Mouse (Mus musculus): ENCODE data around the gene Eps8l2.

Gene Eps8l2

DNA sequence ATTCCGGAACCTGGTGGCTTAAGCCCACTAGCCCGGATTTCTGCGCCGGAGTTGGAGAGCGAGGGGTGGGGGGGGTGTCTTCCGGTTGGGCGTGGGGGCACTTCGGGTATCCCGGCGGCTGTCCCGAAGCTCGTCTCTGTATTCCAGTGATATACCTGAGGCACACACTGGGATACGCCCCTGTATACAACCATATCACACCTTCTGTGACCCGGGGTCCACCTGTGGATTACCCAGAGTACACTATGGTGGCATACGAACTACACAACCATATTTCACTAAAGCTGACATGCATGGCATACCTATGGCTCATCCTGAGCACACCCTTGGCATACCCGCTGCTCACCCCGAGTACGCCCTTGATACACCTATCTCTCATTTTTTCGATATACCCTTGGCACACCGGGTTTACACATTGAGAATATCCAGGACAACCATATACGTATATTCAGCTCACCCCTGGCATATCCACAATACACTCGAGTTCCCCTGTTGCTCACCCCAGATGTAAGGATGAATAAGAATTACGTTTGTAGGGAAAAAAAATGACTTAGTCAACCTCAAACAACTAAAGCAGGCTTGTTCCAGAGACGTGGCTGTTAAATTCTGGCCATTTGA, 10.2 kb upstream of the Eps8l2 start:
- intact Hi-C loops (cut with DNase I), result no loop called here

DNA sequence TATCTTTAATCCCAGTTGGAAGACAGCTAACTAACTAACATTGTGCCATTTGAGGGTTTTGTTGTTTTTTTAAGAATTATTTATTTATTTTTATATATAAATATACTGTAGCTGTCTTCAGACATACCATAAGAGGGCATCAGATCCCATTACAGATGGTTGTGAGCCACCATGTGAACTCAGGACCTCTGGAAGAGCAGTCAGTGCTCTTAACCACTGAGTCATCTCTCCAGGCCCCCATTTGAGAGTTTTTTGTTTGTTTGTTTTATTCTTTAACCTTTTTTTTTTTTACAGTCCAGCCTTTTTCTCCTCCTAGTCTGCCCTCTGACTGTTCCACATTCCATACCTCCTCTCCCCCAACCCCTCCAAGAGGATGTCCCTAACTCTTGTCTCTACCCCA, 8.0 kb upstream of the Eps8l2 start:
- intact Hi-C loops (cut with DNase I), result no loop called here

DNA sequence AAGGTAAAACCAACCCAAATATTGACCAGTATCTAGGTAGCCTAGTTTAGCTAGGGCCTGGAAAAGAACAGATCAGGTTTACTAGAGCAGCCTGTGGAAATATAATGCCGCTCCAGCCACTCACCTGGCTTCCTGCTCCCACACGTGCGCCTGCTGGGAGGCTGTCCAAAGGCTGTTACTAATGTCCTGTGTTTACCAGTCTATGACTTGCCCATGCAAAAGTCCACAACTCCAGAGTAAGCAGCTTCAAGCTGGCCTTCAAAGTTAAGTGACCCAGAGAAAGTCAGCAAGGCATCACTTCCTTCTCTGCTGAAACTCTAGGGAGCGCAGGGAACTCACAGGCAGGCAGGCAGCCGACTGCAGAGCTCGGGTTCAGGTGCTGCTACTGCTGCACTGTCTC, 6.7 kb upstream of the Eps8l2 start:
- intact Hi-C loops (cut with DNase I), result no loop called here

DNA sequence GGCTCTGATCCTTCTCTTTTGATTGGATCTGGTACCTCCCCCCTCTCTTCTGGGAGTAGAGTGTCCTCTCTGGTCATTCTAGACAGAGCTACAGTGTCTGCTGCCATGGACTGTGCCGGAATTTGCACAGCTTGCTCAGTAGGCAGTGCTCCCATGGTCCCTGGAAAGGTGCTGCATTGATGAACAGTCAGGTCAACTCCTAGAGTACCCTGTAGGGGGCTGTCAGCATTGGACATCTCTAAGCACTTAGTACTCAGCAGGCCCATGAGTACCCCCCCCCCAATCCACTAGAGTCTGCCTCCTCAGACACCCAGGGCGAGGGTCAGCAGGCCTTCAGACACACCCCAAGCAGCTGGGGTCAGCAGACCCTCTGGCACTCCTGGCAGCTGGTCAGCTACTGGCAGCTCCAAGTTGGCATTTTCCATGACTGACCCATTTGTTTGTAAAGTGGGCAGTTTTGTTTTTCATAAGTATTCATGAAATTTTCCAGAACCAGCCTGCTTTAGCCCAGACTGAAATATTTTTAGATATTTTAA, 3.6 kb upstream of the Eps8l2 start:
- intact Hi-C loops (cut with DNase I), result no loop called here

DNA sequence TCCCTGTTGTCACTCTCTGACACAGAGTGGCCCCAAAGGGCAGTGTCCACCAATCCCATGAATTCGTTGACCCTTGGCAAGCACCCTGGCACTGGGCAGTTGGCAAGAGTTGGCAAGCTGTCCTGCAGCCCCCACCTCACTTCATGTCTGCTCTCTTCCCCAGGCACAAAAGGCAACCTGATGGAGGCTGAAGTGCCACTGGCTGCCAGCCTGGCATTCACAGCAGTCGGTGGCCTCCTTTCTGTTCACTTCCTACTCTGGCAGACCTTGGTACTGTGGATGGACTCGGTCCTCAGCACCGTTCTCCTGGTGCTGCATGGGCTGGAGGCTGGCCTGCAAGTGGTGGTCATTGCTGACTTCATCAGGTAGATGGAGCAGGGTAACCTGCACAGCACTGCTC, 3.0 kb upstream of the Eps8l2 start:
- intact Hi-C loops (cut with DNase I), result no loop called here

DNA sequence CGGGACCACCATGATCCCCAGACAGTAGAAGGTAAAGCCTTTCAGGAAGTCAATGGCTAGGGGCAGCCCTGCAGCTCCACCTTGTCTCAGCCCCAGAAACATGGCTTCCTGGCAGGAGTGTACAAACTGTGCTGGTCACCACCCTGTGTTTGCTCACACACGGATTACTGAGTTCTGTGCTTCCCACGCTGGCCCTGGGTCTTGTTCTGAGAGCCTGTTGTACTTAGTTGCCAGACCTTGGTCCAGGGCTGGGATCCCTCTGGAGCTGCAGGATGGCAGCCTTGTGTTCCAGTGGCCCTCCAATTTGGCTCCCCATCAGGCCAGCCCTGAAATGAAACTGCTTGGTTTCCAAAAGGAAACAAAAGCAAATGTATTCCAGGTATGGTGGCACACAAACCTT, 2.4 kb upstream of the Eps8l2 start:
- intact Hi-C loops (cut with DNase I), result no loop called here

DNA sequence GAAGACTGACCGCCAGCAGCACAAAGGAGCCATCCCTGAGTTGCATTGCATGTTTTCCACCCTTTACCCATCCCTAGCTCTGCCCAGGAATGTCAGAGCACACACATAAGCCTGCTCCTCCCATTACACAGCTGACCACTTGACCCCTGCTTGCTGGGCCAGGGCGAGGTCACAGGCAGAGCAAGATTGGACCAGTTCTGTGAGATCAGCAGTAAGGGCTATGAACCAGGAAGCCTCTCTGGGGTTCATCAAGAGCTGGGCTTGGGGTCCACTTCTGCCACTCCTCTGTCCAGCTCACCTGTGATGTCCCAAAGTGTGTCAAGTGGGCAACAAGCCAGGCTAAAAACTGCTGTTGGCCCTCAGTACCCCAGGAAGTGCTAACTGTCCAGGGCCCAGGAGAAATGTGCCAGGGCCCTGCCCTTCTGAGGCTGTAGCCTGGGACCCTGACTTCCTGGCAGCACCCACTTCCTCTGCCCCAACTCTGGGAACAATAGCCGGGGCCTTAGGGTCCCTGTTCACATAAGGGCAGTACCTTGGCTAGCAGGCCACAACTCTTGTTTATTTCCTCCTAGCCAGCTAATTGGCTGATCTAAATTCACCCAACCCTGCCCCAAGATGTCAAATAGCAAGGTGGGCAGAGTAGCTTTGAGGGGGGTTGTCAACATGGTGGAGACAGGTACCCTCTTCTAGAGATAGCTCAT, 814 bp upstream of the Eps8l2 start:
- intact Hi-C loops (cut with DNase I), result no loop called here

DNA sequence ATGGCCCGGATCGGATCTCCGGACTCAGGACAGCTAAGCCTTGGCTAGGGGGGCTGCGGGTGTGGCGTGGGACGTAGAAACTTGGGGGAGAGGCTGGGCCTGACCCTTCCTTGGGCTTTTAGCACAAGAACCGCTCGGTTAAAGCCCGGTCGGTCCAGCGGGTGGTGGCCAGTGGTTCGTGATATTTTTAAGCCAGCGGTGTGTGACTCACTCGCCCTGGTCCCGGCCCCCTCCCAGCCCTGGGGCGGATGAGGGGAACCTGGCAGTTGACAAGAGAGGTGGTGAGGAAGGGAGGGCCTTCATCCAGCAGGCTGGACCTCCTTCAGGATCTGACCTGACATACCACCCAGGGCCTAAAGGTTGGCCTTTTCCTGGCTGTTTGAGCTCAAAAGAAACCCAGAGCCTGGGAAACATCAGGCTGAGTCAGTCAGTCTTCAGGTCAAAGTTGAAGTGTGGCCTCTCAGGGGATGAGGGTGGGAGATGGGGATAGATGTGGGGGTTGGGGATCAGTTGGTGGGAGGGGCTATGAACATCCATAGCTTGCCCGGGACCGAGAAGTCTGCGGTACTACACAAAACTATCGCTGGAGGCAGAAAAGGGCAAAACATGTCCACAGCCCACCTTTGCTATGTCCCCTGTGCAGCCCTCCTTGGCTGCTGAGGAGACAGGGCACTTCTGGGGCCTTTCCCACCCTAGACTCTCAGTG, 688 bp downstream of the Eps8l2 start:
- intact Hi-C loops (cut with DNase I), result no loop called here

DNA sequence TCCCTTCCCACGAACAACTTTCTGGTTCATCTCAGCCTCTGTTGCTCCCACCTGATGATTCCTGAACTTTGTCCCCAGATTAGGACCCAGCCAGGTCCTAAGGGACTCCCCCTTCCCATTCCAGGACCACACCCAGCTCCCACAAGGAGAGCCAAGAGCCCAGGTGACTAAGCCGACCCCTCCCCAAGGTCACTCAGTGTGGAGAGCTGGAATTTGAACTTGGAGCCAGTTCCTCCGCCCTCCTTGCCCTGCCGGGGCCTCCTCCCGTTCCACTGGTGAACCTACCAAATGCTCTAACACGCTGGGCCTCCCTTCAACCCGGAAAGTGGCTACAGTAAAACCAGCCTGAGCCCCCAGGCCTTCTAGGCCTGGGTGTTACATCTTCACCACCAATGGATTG, 1.3 kb downstream of the Eps8l2 start:
- intact Hi-C loops (cut with DNase I), result no loop called here

DNA sequence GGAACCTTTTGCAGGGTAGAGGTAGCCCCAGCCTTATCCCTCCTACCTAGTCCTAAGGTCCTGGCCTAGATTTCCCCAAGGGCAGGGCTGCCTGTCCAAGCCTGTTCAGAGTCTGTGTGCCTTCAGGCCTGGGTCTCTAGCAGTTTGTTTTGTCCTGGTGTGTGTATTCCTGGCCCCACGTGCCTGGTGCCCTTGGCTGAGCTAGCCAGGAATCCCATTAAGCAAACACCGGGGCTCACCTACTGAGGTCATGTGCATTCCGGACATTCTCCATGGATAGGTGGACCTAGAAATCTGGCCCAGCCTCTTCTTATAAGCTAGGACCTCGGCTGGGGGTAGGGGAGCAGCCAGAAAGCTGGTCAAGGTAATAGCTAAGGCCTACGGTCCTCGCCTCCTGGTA, 1.8 kb downstream of the Eps8l2 start:
- intact Hi-C loops (cut with DNase I), result no loop called here

DNA sequence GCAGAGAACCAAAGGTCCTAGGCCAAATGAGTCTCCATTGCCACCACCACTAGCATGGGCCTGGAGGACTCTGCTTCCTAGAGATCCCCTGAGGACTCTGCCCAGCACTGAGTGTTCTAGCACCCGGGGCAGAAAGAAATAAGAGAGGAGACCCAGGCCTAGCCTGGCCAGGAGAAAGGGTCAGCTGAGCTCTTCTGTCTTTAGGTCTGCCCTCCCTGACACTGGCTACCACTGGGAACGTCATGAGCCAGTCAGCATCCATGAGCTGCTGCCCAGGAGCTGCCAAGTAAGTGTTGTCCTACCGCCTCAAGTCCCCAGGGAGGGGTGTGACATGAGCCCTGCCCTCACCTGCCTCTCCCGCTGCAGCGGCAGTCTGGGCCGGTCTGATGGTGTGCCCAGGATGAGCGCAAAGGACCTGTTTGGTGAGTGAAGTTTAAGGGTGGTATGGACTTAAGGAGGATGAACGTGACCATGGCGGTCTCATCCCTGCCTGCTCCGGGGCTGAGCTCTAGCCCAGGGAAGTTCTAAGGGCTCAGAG, 3.1 kb downstream of the Eps8l2 start:
- intact Hi-C loops (cut with DNase I), result no loop called here

DNA sequence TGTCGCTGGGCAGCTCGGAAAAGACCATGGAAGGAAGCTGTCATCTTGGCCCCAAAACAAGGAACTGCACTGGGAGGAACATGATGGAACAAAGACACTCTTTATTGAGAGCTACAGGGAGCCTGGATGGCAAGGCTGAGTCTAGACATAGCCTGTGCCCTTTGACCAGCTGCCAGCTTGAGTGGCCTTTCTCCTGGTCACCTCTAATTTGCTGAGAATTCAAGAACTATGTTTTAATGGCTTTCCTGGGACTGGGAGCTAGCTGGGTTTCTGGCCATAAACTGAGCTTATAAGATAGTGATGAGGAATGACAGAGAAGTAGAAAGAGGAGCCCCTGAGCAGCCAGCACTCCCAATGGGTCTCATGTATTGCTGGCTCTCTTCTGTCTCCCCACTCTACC, 4.5 kb downstream of the Eps8l2 start:
- intact Hi-C loops (cut with DNase I), result no loop called here

DNA sequence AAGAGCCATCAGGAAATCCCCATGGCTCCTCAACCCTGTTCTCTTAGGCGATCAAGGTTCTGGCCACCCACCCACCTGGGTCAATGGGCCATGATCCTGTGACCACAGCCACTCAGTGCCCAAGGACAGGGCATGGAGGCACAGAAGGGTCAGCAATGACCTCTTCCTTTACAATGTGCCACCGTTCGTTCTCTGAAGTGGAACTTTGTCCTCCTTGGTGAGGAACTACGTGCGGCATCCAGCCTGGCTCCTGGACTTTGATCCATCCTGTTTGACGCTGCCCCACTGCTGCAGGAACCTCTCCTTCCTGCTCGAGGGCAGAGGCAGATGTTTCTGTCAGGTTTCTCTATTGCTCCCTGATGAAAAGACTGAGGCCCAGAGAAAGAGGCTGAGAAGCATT, 5.0 kb downstream of the Eps8l2 start:
- intact Hi-C loops (cut with DNase I), result no loop called here

DNA sequence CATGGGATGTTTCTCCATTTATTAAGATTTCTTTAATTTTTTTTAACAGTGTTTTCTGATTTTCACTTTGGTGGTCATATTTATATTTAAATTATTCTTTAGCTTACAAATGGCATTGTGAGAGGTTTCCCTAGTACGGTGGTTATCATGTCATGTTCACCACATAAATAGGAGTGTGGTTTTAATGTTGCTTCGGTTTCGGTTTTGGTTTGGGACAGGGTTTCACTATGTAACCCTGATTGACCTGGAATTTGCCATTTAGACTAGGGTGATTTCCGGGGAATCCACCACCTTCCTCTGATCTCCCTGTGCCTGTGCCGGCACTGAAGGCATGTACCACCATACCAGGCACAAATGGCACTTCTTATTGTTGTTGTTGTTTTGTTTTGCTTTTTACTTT, 6.1 kb downstream of the Eps8l2 start:
- intact Hi-C loops (cut with DNase I), result no loop called here

DNA sequence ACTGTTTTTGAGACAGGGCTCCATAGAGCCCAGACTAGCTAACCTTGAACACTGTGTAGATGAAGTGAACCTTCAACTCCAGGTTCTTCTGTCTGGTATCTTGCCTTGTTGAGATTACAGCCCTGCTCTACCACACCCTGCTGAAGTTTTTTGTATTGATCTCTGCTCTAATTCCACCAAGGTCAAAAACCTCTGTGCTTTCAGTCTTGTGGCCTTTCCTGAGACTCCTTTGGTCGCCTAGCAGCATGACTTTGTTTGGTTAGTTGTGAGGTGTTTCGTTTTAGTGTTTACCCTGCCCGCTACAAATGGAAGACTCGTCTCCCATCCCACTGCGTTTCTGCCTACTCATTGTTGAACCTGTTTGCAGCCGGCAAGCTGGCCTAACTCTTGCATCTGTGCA, 12.4 kb downstream of the Eps8l2 start:
- intact Hi-C loops (cut with DNase I), result no loop called here

DNA sequence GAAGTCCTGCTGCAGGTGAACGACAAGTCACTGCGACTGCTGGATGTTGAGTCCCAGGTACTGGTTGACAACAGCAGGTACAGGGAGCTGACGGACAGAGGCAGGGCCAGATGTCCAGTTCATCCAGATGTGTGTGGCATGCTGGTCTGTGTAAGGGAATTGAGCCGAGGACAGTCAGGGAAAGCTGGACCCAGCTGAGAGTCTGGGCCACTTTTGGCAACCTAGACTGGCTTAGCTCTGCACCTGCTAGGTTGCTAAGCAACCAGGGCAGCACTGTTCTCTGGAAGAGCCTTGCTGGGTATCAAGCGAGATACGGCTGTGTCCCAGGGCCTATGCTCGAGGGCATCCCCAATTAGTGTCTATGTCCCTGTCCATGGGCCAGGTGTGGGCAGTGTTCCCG, 16.4 kb downstream of the Eps8l2 start:
- intact Hi-C loops (cut with DNase I), result no loop called here

DNA sequence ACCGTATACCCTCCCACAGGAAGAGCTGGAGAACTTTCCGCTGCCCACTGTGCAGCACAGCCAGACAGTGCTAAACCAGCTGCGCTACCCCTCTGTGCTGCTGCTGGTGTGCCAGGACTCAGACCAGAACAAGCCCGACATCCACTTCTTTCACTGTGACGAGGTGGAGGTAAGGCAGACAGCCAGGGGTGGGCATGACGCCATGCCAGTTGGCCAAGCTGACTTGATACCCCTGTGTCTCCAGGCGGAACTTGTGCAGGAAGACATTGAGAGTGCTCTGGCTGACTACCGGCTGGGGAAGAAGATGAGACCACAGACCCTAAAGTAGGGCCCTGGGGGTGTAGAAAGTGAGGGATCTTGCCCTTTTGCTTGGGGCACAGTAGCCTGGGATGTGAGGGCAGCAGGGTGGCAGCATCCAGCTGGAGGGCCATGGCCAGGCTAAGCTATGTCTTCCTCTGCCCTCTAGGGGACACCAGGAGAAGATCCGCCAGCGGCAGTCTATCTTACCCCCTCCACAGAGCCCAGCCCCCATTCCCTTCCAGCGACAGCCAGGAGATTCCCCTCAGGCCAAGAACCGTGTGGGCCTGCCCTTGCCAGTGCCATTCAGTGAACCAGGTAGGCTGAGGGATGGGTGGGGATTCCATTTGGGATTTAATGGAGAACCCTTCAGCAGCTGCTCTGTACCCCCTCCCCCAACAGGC, 17.1 kb downstream of the Eps8l2 start:
- intact Hi-C loops (cut with DNase I), result no loop called here

DNA sequence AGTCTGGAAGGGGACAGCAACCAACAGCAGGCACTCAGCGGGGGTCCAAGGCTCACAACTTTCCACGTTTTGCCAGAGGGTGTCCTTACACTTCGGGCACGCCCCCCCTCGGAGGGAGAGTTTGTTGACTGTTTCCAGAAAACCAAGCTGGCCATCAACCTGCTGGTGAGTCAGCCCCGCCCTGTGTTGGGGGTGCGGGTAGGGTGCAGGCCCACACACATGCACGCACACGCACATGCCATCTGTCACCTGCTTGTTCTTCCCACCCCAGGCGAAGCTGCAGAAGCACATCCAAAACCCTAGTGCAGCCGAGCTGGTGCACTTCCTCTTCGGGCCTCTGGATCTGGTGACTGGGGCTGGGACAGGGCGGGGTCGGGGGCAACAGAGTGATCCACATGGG, 18.3 kb downstream of the Eps8l2 start:
- intact Hi-C loops (cut with DNase I), result no loop called here

DNA sequence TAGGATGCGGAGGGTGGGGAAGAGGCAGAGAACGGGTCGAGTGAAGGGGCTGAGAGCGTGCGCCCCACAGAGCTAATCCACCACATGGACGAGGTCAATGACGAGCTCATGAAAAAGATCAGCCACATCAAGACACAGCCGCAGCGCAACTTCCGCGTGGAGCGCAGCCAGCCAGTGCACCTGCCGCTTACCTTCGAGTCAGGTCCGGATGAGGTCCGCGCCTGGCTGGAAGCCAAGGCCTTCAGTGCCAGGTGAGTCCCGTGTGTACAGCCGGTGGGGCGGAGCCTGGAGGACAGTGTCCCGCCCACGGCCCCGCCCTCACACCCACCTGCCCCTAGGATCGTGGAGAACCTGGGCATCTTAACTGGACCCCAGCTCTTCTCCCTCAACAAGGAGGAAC, 22.8 kb downstream of the Eps8l2 start:
- intact Hi-C loops (cut with DNase I), result loop anchor here (5.0 to 10.0 kb wide), 3 partner anchors 97 to 267 kb away; partner anchors contain the start of genes Irf7 and Phrf1

DNA sequence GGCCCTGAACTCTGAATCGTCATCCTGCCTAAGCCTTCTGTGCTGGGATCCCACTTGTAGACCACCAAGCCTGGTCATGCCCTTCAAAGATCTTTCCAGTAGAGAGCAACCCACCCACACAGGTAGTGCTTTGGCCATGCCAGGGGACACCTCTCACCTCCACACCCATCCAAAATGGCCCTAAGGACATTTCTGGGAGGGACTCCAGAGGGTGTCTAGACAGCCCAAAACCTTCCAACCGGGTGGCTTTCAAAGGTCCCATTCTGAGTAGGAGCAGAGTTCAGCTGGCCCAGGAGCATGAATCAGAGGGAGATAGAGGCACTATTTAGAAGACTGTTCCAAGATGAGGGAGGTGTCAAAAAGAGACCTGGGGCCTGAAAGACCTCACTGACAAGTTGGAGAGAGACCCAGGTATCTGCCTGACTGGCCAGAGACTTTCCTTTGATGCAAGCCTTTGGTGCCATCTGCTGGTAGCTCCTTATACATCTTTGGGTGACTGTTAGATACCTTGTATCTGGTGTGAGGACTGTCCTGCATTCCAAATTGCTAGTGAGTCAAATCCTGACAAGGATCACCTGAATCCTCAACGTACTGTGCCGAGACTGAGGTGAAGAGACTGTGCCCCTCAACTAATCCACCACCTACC, 24.5 kb downstream of the Eps8l2 start:
- intact Hi-C loops (cut with DNase I), result loop anchor here (5.0 to 10.0 kb wide), 3 partner anchors 98 to 268 kb away; partner anchors contain the start of genes Irf7 and Phrf1

DNA sequence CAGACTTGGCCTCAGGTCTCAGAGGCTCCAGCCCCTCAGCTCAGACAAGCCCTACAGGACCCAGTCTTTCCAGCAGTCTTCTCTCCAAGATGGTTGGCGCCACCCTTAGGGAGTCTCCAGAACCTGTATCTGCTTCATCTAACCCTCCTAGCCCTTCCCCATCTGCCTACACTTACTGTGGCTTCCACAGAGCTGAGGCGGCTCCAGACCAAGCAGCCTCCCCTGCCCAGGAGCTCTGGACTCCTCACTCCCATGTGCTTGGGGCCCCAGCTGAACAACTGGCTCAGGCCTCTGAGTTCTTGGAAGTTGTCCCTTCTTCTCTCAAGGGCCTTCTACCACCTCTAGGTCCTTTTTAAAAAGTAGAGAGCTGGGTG, 25.1 kb downstream of the Eps8l2 start:
- intact Hi-C loops (cut with DNase I), result loop anchor here (5.0 to 10.0 kb wide), 3 partner anchors 99 to 269 kb away; partner anchors contain the start of genes Irf7 and Phrf1

Data from adrenal gland (tissue).